Mouse (Mus musculus): ENCODE data around the gene Sfxn4. TPM values are rescaled to one million over a fixed set of nuclear protein-coding genes. Genes with fewer than 3 reads are reported as not detected.

Gene Sfxn4
- polyA plus RNA-seq (2012; rRNA removed), result 9.1 and 11.3 TPM in 2 replicates

GRCm38 (mm10) chr19:60860868-60861700 is at the start of gene Sfxn4:
Gene Sfxn4, minus strand, starts transcription at chr19:60861479.

GRCm38 (mm10) chr19:60889714-60890315 is 28.5 kb upstream of the Sfxn4 start, which contains the start of gene Grk5:
Gene Grk5, plus strand, starts transcription at chr19:60889749.

GRCm38 (mm10) chr19:60874064-60874694 is 12.9 kb upstream of the Sfxn4 start, which contains the start of gene Prdx3:
Gene Prdx3, minus strand, starts transcription at chr19:60874556.

GRCm38 (mm10) chr19:60811098-60812035 is 49.9 kb downstream of the Sfxn4 start, which contains the start of gene Fam45a:
Gene Fam45a, plus strand, starts transcription at chr19:60811585.

GRCm38 (mm10) chr19:60790551-60791161 is 70.6 kb downstream of the Sfxn4 start, which contains the start of gene Eif3a:
Gene Eif3a, minus strand, starts transcription at chr19:60790658.

Other genes starting within 250 kb of the Sfxn4 start
- gene Nanos1, start 105.5 kb downstream of the Sfxn4 start, polyA plus RNA-seq (2012; rRNA removed), result 18.7 and 19.9 TPM in 2 replicates
- gene Eif3a, start 70.8 kb downstream of the Sfxn4 start, polyA plus RNA-seq (2012; rRNA removed), result 72.0 and 76.2 TPM in 2 replicates
- 35.4 and 38.4 TPM in 2 replicates for gene Fam45a, start 49.9 kb downstream of the Sfxn4 start, polyA plus RNA-seq (2012; rRNA removed)
- 84.0 and 91.6 TPM in 2 replicates for gene Prdx3, start 13.1 kb upstream of the Sfxn4 start, polyA plus RNA-seq (2012; rRNA removed)
- 5.7 and 6.0 TPM in 2 replicates for gene Grk5, start 28.3 kb upstream of the Sfxn4 start, polyA plus RNA-seq (2012; rRNA removed)